Mouse (Mus musculus) layer of hippocampus, adult 9-10 months (tissue): ENCODE measurements around the gene Ptprd.

ENCODE experiments used
- DNase-seq: peaks from one replicate; pipeline ENCODE4 v3.0.0; 2022; ENCODE audit warnings: low spot score

Gene Ptprd

DNA sequence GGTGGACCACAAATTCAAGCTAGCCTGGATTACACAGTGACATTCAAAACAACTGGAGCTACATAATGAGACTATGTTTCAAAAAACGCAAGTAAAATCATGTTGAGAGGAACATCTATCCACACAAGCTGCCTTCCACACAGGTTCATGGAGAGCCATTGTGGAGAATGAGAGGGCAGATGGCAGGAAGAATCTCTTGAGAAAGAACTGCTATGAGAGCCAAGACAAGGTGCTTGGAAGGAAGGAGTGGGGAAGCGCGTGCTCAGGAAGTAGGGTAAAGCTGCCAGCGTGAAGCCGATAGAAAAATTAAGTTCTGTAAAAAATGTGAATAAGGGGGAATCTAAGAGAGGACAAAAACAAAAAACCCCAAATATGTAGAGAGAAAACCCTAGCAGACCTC, 1808.5 kb downstream of the Ptprd start:
- DNase-seq, result no peak

DNA sequence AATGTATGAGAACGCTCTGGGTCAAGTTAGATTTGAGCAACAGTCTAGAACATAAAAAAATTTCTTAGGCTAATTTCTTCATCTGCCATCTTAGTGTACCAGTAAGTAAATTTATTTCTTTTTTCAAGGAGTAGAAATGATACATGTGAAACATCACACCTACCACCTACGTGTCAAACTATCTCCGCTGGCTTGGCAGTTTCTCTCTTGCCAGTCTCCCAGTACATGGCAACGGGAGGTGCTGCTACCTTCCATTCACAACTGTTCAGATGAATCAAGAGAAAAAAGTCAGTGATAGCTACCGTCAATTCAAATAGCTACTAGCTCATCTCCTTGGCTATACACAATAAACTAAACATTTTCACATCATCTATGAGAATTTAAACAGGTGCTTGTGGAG, 1823.9 kb downstream of the Ptprd start:
- no peak for DNase-seq

DNA sequence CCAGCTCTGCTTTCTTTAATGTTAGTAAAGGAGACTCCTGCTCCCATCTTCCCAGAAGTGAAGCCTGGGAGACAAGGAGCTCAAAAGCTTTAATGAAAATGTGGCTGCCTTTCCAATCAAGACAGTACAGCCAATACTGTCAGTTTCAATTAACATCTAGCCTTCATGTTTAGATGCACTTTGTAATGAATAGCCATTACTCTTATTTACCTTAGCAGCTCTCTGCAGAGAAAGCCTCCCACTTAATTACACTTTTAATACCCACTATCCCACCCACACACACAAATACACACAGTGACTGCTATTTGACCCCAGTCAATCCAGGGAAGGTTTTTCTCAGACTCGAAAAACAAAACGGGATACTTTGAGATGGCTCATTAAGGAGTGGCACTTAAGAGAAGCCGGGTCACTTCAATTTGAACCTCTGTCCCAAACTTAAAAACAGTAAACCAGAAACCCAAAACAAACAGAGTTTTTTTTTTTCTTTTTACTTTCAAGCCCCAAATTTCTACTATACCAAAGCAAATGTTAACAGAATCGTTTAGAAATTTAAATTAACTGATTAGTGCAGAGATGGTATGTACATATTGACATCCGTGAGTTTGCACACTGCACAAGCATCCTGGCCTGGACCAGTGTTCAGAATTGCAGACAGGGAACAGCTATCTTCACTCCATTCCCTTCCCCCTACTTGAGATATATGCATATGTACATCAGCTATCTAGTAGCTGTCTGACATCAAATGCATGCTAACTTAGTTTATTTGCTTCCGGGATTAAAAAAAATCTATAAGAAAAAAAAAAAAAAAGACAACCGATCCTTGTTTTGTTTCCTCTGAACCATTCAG, 1824.6 kb downstream of the Ptprd start:
- no peak for DNase-seq

DNA sequence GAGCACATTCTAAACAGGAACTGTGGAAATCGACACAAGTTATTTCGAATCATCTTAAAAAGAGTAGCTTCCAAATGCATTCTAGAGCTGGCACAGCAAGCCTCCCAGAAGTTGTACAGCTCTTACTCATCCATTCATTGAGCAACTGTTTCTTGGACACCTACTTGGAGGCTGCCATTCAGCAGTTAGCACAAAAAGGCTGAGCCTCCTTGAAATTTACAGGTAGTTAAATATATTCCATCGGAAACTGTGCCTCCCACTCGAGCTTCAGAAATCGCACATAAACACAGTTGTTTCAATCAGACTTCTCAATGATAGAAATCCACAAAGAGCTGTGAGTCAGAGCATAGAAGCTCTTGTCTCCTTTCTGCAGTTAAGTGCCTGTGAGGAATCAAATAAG, 1825.9 kb downstream of the Ptprd start:
- no peak for DNase-seq

DNA sequence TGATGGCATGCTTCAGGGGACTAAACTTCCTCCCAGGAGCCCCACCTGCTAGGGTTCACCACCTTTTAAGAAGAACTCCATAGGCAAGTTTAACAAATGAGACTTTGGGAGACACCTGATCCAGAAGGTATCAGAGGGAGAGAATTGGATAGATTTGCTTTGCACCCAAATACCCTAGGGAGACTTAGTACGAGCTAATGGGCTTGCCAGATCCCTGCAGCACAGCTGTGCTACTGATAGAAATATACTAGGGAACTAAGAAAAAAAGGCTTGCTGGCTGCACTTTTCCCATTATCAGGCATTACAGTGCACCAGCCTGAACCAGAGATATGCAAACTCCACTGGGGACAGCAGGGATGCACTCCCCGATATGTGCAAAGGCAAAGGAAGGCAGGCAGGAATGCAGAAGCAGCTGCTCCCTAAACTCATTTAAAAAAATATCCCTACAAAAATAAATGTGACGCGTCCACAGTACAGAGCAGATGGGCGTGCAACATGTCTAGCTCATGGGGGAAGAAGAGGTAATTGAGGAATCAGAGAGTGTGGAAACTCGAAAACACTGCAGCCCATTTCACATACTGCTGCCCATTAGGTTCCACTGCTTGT, 1831.3 kb downstream of the Ptprd start:
- DNase-seq, result peak; percentile 33

DNA sequence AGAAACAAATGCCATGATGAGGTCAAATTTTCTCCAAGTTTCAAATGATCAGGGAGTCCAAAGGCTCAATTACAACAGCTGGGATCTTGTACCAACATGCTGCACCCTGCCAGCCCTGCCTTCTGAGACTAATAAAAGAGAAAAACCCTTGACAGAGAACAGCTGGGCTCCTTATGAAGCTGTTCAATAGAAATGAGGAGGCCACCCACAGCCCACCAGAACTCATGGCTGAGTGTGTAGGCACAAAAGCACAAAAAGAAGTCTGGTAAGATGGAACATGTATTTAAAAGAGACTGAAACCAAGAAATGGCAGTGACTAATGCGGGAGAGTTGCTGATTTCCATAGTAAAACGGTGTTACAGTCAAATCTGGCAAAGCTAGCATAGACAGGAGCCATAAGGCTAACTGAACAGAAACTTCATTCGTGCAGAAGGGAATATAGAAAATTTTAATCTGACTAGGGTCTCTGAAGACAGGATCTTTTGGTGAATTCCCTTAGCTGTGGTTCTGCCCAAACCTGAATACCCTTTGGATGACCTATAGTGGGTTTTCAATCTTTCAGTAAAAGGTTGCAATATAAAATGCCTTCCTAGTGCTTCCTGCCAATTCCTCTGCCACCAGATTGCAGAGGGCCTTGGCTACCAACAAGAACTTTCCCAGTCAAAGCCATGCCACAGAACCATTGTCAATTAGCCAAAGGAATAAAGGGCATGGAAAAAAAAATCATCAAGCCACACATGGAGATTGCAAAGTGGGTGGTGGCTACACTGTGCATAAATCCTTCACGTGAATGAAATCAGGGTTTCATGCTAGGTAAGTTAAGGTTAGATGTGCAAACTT, 1841.5 kb downstream of the Ptprd start:
- DNase-seq, result peak; percentile 33

DNA sequence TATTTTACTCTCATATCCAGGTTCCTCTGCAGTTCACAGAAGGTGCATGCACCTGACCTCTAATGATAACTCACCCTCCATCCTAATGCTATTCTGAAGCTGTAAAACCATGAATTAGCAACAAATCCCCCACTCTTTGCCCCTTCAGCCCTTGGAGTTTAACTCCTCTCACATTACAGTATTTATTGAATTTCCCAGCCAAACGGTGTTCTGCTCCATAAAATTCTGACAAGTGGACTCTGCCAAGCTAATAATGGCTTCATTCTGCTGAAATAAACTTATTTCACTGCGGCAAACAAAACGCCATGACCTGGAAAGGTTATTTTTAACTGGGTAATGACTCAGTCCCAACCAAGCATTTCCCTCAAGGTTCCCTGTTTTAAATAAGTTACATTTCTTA, 1842.7 kb downstream of the Ptprd start:
- no peak for DNase-seq

DNA sequence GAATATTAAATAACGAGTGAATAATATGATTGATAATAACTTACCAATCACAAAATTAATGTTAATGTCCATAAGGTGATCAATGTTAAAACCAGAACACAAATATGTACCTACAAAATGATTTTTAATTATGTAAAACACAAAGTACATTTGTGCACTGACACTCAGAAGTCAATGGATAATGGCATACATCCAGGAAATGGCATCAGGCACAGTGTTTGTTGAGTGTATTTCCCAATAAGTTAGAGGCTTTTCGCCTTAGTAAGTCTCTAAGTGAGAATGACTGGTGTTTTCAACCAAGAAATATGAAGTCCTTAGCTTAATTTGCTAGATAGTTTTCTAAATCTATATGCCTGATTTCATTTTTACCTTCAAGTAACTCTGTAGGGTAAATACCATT, 1843.5 kb downstream of the Ptprd start:
- DNase-seq, result no peak

DNA sequence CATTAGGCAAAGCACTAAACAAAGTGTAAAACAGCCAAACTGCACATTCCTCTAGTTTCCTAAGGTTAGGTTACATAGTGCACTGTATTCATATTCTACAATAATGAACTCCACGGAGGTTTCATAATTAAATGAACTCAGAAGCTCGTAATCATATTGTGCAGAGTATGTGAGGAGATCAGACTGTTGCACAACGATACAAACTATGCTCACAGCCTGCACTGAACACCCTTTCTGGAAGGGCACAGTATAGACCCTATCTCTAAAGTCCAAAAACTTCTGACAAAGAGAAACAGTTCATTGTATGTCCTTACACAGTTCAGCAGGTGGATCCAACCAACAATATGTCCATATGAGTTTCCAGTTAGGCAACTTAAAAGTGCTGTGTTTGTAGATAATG, 1844.5 kb downstream of the Ptprd start:
- DNase-seq, result no peak

DNA sequence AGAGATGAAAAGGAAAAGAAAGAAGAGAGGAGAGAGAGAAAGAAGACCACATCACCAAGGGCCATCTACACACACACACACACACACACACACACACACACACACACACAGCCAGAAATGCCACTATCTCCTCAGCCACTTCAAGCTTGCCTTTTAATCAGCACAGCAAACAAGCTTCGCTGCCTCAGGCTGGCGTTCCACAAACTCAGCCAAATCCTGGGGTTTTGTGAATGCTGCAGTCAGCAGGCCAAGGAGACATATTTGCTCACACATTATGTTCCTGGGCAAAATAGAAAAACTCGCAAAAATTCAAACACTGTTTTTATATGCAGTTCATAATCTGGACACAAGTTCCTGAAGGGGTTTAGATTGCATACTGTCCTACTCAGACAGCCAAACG, 1845.9 kb downstream of the Ptprd start:
- DNase-seq, result no peak

DNA sequence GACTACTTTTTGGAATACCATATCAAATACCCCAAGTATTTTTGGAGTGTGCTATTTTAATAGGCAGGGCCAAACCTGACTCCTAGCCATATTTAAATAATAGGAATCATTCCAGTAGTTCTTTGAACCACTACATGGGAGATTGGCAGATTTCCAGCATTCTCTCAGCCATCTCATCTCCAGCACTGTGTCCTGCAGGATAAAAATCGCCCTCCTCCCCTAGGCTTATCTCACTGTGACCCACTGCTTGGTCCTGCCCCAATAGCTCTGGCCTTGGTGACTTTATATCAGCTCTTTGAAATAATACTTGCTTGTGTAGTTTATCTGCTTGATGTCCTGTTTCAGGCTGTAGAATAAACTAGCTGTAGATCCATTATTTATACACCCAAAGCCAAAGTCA, 1850.2 kb downstream of the Ptprd start:
- no peak for DNase-seq

DNA sequence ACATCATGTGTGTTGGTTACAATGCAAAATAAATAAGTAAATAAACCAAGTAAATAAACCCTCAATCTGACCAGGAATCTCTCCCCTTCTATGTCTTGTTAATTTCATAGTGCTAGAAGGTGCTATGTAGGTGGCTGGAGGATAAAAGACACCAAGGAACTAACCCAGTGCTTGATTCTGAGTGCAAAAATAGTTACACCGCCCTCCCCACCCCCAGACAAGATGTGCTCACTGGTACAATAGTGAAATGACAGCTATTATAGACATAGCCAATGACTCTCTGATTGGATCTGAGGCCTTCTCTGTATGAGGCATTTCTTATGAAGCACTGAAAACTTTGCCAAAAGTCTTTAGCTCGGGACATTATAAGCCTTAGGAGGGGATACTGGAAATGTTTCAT, 1857.6 kb downstream of the Ptprd start:
- no peak for DNase-seq

DNA sequence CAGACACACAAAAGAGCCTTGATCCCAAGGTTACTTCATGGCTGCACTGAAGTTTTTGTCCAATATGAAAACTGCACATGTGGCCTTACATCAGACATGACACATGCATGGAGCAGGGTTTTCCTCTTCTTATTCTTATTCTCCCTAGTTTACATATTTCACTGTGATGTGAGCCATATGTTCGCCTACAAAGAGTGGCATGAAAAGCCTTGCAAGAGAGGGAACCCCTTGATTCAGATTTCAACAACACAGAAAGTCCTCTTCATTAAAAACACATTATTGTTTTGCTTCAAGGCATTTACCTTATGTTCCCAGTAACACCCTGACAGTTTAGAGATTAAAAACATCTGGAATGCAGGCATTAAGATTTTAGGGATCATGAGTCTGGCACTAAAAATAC, 1859.3 kb downstream of the Ptprd start:
- DNase-seq, result no peak

DNA sequence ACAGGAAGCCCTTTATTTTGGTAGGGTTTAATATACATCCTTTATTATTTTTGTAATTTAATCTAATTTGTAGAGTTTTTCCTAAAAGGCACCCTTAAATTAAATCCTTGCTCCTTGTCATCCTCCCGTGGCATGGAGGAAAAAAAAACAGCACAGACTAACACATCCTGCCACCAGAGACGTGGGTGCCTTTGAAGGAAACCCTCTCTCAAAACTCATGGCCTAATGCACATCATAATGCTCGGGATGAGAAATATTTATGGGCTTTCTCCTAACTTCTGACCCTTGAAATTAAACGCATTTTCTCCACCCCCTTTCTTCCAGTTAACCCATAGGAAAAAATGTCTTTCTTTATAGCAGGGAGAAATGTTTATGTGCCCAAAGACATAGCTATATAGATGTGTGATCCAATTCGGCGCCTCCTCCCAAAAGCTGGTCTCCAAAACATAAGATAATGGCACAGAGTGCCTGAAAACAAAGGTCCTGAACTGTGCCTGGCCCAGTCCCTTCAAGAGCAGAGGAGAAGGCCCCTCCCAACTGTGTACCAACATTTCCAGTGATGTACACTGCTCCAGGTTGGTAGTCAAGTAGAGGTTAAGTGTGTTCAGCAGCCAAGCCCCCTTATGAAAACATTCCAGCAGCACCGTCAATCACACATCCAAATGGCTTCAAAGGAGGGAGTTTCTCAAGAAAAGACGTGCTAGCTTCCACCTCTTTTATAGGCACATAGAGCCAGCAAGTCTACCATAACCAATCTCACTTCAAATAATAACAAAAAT, 1860.4 kb downstream of the Ptprd start:
- DNase-seq, result no peak

DNA sequence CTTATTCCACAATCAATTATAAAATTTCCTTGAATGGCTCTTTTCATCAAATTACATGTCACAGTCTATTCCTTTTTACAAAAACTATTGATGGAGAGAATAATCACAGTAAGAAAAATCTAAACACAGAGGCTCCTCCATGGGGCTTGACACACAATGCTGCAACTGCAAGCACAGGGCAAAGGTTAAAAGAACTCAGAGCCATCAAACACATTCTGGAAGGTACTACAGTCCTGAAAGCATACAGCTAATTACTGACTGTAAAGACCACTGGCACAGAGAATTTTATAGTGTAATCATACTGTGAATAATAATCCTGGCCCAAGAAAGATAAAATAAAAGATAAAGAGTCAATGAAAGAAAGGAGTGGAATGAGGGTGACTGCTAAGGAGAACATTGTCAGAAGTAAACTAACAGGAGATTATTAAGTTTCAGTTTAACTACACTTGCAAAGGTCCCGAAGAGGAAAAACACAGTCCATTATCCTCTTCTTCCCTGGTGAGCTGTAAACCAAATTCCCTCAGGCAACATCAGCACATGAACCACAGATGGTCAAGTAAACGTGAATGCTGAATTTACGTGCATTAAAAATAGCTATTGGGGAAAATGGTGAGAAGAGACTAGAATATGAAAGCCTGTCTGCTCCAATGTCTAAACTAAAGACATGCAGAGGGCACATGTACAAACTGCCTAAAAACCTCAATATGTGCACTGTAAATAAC, 1861.4 kb downstream of the Ptprd start:
- DNase-seq, result no peak

DNA sequence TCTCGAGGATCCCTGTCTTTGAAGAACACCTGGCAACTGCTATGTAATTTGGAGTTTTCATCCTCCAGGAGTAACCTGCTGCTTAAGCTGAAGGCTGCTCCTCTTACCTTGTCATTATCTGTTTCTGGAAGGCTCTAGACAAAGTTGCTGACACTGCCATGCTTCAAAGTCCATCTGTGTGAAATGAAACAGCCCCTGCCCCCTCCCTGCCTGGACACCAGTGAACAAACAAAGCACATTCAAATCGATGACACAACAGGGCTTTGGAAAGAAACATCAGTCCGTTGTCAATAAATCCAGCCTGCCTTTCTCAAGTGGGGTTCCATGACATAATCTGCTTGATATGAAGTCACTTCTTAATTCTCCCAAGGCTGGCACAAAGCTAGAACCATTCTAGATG, 1867.7 kb downstream of the Ptprd start:
- DNase-seq, result no peak

DNA sequence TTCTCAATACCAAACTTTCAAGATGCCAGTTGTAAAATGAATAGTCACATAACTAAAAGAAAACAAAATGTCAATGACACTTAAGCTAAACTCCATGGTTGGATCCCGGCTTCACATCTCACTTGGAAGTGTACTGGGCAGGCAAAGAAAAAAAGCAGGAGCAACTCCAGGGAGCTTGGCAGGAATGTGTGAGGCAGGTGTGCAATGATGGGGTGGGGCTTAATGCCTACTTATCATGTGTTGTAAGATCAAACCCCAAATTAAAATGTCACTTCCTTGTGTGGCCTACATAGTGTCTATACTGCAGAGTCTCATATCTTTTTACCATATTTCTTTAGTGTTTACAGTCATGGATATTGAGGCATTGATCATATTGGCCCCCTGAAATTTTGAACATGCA, 1873.8 kb downstream of the Ptprd start:
- DNase-seq, result no peak

DNA sequence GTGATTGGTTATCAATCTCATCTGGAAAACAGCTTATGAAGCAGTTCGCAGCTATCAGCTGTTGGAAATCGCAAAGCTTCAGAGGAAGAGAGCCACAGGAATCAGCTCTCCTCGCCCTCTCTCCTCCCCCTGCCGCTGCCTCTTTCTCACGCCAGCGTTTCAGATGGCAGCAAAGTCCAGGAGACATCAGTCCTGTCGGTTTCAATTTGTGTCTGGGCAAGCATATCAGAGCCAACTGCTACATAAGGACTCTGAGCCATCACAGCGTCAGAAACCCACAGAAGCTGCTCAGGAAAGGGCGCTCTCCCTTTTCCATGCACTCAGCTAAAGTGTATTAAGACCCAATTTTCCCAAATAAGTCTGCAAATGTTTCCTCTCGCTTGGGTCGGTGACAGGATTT, 1884.4 kb downstream of the Ptprd start:
- no peak for DNase-seq

DNA sequence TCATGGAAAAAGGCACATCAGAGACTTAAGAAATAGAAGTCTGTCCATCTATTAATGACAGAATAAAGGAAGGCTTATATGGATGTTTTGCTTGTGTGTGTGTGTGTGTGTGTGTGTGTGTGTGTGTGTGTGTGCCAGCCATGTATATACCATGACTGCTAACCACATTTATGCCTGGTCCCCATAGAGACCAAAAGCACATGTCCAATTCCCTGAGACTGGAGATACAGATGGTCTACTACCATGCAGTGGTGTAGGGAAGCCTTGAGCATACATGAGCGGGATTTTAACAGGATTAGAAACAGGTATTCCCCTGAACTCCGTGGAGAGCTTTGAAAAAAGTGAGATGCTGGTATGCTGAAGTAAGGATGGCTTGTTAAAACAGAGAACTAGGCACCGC, 1886.1 kb downstream of the Ptprd start:
- no peak for DNase-seq

DNA sequence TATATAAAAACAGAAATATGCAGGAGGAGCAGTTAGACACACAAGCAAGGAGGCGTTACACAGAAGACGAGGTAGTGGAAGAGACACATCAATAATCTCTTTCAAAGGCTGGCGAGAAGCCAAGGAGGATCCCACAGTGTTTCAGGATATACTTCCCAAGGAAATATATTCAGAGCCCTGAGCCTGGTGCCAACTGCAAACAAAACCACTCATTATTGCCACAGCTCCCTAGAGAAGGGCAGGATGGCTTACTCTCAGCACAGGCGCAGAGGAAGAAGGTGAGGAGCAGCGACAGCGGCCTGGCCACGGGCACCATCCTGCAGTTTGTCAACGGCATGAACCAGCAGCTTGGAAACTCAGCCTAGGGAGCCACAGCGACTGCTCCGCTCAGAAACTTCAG, 1886.8 kb downstream of the Ptprd start:
- DNase-seq, result no peak

DNA sequence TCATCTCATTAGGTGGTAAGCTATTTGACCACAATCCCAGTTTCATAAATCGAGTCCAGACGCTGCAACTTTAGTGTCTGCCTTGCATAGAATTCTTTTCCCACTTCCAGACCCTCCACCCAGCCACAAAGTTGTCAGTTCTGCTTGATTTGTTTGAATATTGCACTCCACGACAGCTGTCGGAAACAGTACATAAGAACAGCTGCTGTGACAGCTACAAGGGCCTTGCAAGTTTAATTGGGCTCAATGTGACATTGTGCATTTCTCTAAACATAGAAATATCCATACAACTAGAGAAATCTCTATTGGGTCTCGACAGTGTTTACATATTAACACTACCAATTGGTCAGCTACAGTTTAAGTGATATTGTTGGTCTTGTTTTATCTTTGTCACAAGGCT, 1887.3 kb downstream of the Ptprd start:
- no peak for DNase-seq

DNA sequence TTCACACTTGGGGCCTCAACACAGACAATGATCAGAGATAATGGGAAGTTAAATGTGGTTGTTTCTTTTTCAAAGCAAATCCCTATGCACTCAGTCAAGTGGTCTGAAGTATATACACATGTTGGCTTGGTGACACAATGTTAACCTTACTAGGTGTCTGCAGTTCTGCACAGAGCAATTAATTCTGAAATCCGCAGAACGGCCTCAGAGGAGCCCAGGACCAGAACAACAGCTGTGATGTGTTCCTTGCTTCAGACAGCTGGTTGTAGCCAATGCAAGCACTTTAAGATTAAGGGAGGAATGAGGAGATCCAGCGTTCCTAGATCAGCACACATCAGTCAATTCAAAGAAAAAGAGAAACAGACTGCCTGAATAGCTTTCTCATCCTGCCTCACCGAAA, 1891.9 kb downstream of the Ptprd start:
- no peak for DNase-seq
